Mouse (Mus musculus) embryonic facial prominence, embryonic 11.5 days (tissue): Measurements from ENCODE around the gene Hus1. TPM values are rescaled to one million over a fixed set of nuclear protein-coding genes. Genes with fewer than 3 reads are reported as not detected.

ENCODE experiments used
- ATAC-seq: fragments of 200-750 bp; cut with Nextera tagmentation; replicated peaks from 2 replicates; pipeline ENCODE4 v1.8.0; 2017; ENCODE audit warnings: low read depth; ENCODE audit not compliant: insufficient number of reproducible peaks, low FRiP score, low TSS enrichment
- DNase-seq: peaks from one replicate; pipeline ENCODE4 v3.0.0-alpha.2; 2015; ENCODE audit warnings: low spot score
- H3K27ac ChIP-seq: fragments of 300-500 bp; sonication (generic); replicated peaks from 2 replicates; pipeline ENCODE4 v1.5.1; 2014; ENCODE audit warnings: mild to moderate bottlenecking, low read depth, low read length, control low read depth
- H3K27me3 ChIP-seq: fragments of 300-500 bp; sonication (generic); 2 replicates; pipeline ENCODE4 v1.6.1; 2014; ENCODE audit warnings: mild to moderate bottlenecking, low read length, moderate library complexity, mixed read lengths; ENCODE audit not compliant: control insufficient read depth, insufficient read depth
- H3K36me3 ChIP-seq: fragments of 300-500 bp; sonication (generic); replicated peaks from 2 replicates; pipeline ENCODE4 v1.6.1; 2014; ENCODE audit warnings: low read depth, mild to moderate bottlenecking, low read length, moderate library complexity, mixed read lengths; ENCODE audit not compliant: control insufficient read depth, insufficient read depth
- H3K4me1 ChIP-seq: fragments of 300-500 bp; sonication (generic); 2 replicates; pipeline ENCODE4 v1.6.1; 2014; ENCODE audit warnings: low read length, mixed read lengths; ENCODE audit not compliant: control insufficient read depth, insufficient read depth
- H3K4me2 ChIP-seq: fragments of 300-500 bp; sonication (generic); 2 replicates; pipeline ENCODE4 v1.6.1; 2014; ENCODE audit warnings: low read depth, mild to moderate bottlenecking, control low read depth, low read length, moderate library complexity
- H3K4me3 ChIP-seq: fragments of 300-500 bp; sonication (generic); 2 replicates; pipeline ENCODE4 v1.5.1; 2014; ENCODE audit warnings: low read depth, low read length, control low read depth
- H3K9ac ChIP-seq: fragments of 300-500 bp; sonication (generic); replicated peaks from 2 replicates; pipeline ENCODE4 v1.6.1; 2014; ENCODE audit warnings: mild to moderate bottlenecking, control low read depth, low read length
- H3K9me3 ChIP-seq: fragments of 300-500 bp; sonication (generic); replicated peaks from 2 replicates; pipeline ENCODE4 v1.6.1; 2016; ENCODE audit warnings: mild to moderate bottlenecking, low read length, inconsistent platforms, mixed read lengths; ENCODE audit not compliant: control insufficient read depth
- WGBS: fragments of 180-500 bp; shearing (Covaris S2); extraction: QIAGEN DNeasy Blood & Tissue Kit; methylation state at CpG from one replicate; pipeline ENCODE4 v1.1.7; 2014; 5-methylcytosine and 5-hydroxymethylcytosine counted together
- polyA plus RNA-seq: library from polyadenylated mRNA; unstranded; fragments of >200 nt; fragmentation: Nextera tagmentation; extraction: Ambion mirVana; gene quantifications from 2 replicates; pipeline ENCODE4 v1.2.1, GENCODE M21; 2014

Gene Hus1
- polyA plus RNA-seq, 1 experiment from 2014 or later, result 24.7 TPM

- Histone ChIP-seq H3K36me3 (no peaks in the 10 kb centered on the region), H3K27ac (no peak overlapping the region), H3K4me1 (no peaks in the 10 kb centered on the region), H3K27me3 (no peaks in the 10 kb centered on the region), H3K9me3 (no peaks in the 10 kb centered on the region), H3K9ac (no peak overlapping the region), H3K4me2 (no peak overlapping the region), H3K4me3 (no peak overlapping the region)
- DNase-seq (no peak), ATAC-seq (no peak)
- 82% methylated on average over 6 of the region's 6 CpGs for WGBS
Measured at GRCm38 (mm10) chr11:8949765-8950430, 61.1 kb downstream of the Hus1 start.

- no peaks in the 10 kb centered on the region for H3K4me1 ChIP-seq
- WGBS, result 69% methylated on average over 3 of the region's 3 CpGs
- H3K27ac ChIP-seq, result no peak overlapping the region
- H3K27me3 ChIP-seq, result no peaks in the 10 kb centered on the region
- ATAC-seq (no peak), DNase-seq (no peak)
- H3K9me3 ChIP-seq, result no peaks in the 10 kb centered on the region
- H3K4me2 ChIP-seq, result no peak overlapping the region
- H3K36me3 ChIP-seq, result no peaks in the 10 kb centered on the region
- no peak overlapping the region for H3K4me3 ChIP-seq
- H3K9ac ChIP-seq, result no peak overlapping the region
Measured at GRCm38 (mm10) chr11:8948871-8949270, 62.1 kb downstream of the Hus1 start.

- Histone ChIP-seq H3K4me1 (no peaks in the 10 kb centered on the region), H3K9ac (no peak overlapping the region), H3K27me3 (no peaks in the 10 kb centered on the region), H3K4me2 (no peak overlapping the region), H3K36me3 (no peaks in the 10 kb centered on the region), H3K27ac (no peak overlapping the region), H3K4me3 (no peak overlapping the region), H3K9me3 (no peaks in the 10 kb centered on the region)
- no peak for ATAC-seq
- no peak for DNase-seq
- WGBS, result 86% methylated on average over 4 of the region's 4 CpGs
Measured at GRCm38 (mm10) chr11:8944114-8944513, 66.9 kb downstream of the Hus1 start.

Other genes starting within 250 kb of the Hus1 start
- gene Pkd1l1, start 37.9 kb downstream of the Hus1 start, polyA plus RNA-seq, result 0.33 TPM in 1 of 2 replicates, not detected in the other
- gene Gm11992, start 37.4 kb upstream of the Hus1 start, polyA plus RNA-seq, result 0.20 and 1.0 TPM in 2 replicates
- 0.18 and 0.24 TPM in 2 replicates for gene Sun3, start 37.8 kb upstream of the Hus1 start, polyA plus RNA-seq
- gene Upp1, start 106.9 kb upstream of the Hus1 start, polyA plus RNA-seq, result 4.2 and 5.4 TPM in 2 replicates
- 0.08 TPM in 2 replicates for gene Abca13, start 180.8 kb upstream of the Hus1 start, polyA plus RNA-seq